ENCODE assay signal across 9 mouse cellular contexts in the genomic region with DNA sequence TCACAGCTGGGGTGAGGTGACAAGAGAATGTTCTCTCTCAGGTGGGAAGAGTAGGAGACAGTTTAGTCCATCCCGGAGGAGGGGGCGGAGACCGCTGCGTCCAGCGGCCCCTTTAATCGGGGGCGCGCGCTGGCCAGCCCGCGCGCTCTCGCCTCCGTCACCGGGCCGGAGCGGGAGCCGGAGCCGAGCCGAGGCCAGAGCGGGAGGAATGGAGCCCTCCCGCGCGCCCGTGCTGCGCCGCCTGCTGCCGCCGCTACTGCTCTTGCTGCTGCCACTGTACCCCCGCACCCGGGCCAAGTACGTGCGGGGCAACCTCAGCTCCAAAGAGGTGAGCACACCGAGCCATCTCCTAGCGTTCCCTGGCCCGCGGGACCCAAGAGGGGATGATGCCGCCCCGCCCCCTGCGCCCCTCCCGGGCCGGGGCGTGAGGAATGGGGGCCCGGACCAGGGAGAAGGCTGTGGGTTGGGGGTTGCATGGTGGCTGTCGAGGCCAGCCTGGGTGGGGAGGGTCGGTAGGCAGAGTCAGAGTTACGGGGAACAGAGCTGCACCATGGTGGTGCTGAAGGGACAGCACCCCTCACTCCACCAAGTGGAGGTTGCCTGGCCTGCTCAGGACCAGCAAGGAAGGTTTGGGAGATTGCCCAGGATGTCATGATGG. TPM values are rescaled to one million over a fixed set of nuclear protein-coding genes. Genes with fewer than 3 reads are reported as not detected.
A peak's percentile ranks its signal among the peaks of the same experiment; 100 is the strongest.
DNase-seq lines count a peak whose midpoint lies in the region; ATAC-seq and TF ChIP-seq lines count a peak whose summit lies in the region.
"Had no signal": no experiment of that assay in that cellular context is flagged by ENCODE, and none has a peak within 500 bp of the region (broad histone marks: within the 10 kb centered on the region; RNA-seq: fewer than 3 reads in every experiment).

Tmem145 (plus strand) TSS at position 151 of the 658 bp plus-strand sequence.

- H3K9ac ChIP-seq in forebrain, embryonic 14.5 days (ENCODE audit: low read length), result peak within 1 kb of the TSS; percentile 83
- H3K9ac ChIP-seq in kidney, embryonic 14.5 days (ENCODE audit: low read depth, low read length), result no peak within 1 kb of the TSS; the same call in 1 of the 2 replicates
- H3K9ac ChIP-seq in liver, embryonic 16.5 days (ENCODE audit: low read depth, low read length), result no peak within 1 kb of the TSS

- TF ChIP-seq POLR2A in lung, adult 2 months (IDR thresholded peaks at IDR 0.05; ENCODE audit: borderline replicate concordance, extremely low read depth, low read depth, low read length), result no peak

- no peaks in the 10 kb centered on the region for H3K9me3 ChIP-seq in forebrain, embryonic 14.5 days (replicated peaks; ENCODE audit: control insufficient read depth, low read length)
- H3K9me3 ChIP-seq in kidney, embryonic 14.5 days (ENCODE audit: control insufficient read depth, low read length), result no peaks in the 10 kb centered on the region
- H3K9me3 ChIP-seq in liver, embryonic 16.5 days (replicated peaks; ENCODE audit: control insufficient read depth, low read length), result no peaks in the 10 kb centered on the region

- no peak for DNase-seq in lung, adult 2 months
- no peak for DNase-seq in lung, adult 18-20 months
- peak; percentile 59 for DNase-seq in c-Kit-positive CD71-negative TER-119-negative erythroid progenitor cells, embryonic 14.5 days (ENCODE audit: low read depth)
- DNase-seq in forebrain, embryonic 14.5 days (ENCODE audit: low spot score), result peak; percentile 69
- DNase-seq in urinary bladder, postnatal 10 days (ENCODE audit: low spot score), result no peak

- H3K27ac ChIP-seq in forebrain, embryonic 14.5 days (ENCODE audit: low read depth, low read length), result peak within 1 kb of the TSS; percentile 85
- no peak within 1 kb of the TSS for H3K27ac ChIP-seq in kidney, embryonic 14.5 days (ENCODE audit: low read depth, low read length)
- no peak within 1 kb of the TSS for H3K27ac ChIP-seq in liver, embryonic 16.5 days (ENCODE audit: low read length)

- H3K4me2 ChIP-seq in forebrain, embryonic 14.5 days (ENCODE audit: low read length), result peak within 1 kb of the TSS; percentile 87
- H3K4me2 ChIP-seq in kidney, embryonic 14.5 days (replicated peaks; ENCODE audit: low read depth, low read length), result peak within 1 kb of the TSS; percentile 71
- H3K4me2 ChIP-seq in liver, embryonic 16.5 days (ENCODE audit: low read depth, low read length), result peak within 1 kb of the TSS; percentile 58

- under 1% methylated on average over 47 of the region's 47 CpGs for WGBS in lung, adult 2 months
- under 1% methylated on average over 43 of the region's 47 CpGs for WGBS in forebrain, embryonic 14.5 days
- under 1% methylated on average over 41 of the region's 47 CpGs for WGBS in kidney, embryonic 14.5 days
- WGBS in liver, embryonic 16.5 days (ENCODE audit: insufficient replicate concordance), result under 1% methylated on average over 46 of the region's 47 CpGs

- TF ChIP-seq CTCF in lung, adult 2 months (IDR thresholded peaks at IDR 0.05; ENCODE audit: insufficient read depth, low read length), result no peak

- peaks cover 2% of the 10 kb centered on the region; the same call in 1 of the 2 replicates for H3K27me3 ChIP-seq in forebrain, embryonic 14.5 days (replicated peaks; ENCODE audit: control insufficient read depth, insufficient read depth, low read length)
- H3K27me3 ChIP-seq in kidney, embryonic 14.5 days (ENCODE audit: control insufficient read depth, insufficient read depth, low read length), result peaks cover 5% of the 10 kb centered on the region; the same call in 1 of the 2 replicates
- peaks cover 50% of the 10 kb centered on the region for H3K27me3 ChIP-seq in liver, embryonic 16.5 days (ENCODE audit: control insufficient read depth, insufficient read depth, low read depth, low read length)

- H3K4me1 ChIP-seq in lung, adult 2 months (ENCODE audit: control insufficient read depth, insufficient read depth, low read length), result no peaks in the 10 kb centered on the region
- 0 out of 2 replicates have a peak, but pooled peaks cover 4% of the 10 kb centered on the region for H3K4me1 ChIP-seq in forebrain, embryonic 14.5 days (ENCODE audit: control insufficient read depth, insufficient read depth, low read length)
- H3K4me1 ChIP-seq in kidney, embryonic 14.5 days (ENCODE audit: control insufficient read depth, insufficient read depth, low read length), result peaks cover 6% of the 10 kb centered on the region; the same call in 1 of the 2 replicates
- H3K4me1 ChIP-seq in liver, embryonic 16.5 days (ENCODE audit: control insufficient read depth, low read depth, low read length), result peaks cover 7% of the 10 kb centered on the region; the same call in 1 of the 2 replicates

- H3K4me3 ChIP-seq in lung, adult 2 months (replicated peaks; ENCODE audit: extremely low read depth, low read depth, low read length), result peak within 1 kb of the TSS; percentile 39
- peak within 1 kb of the TSS; percentile 62 for H3K4me3 ChIP-seq in forebrain, embryonic 14.5 days (ENCODE audit: low read depth, low read length)
- peak within 1 kb of the TSS; percentile 37 for H3K4me3 ChIP-seq in kidney, embryonic 14.5 days (ENCODE audit: low read length)
- H3K4me3 ChIP-seq in liver, embryonic 16.5 days (ENCODE audit: low read depth, low read length), result peak within 1 kb of the TSS; percentile 47

- H3K36me3 ChIP-seq in forebrain, embryonic 14.5 days (ENCODE audit: control insufficient read depth, insufficient read depth, low read length), result no peaks in the 10 kb centered on the region
- no peaks in the 10 kb centered on the region for H3K36me3 ChIP-seq in kidney, embryonic 14.5 days (ENCODE audit: control insufficient read depth, insufficient read depth, low read length)
- no peaks in the 10 kb centered on the region for H3K36me3 ChIP-seq in liver, embryonic 16.5 days (ENCODE audit: control insufficient read depth, insufficient read depth)

- peak; percentile 78 for ATAC-seq in forebrain, embryonic 14.5 days
- ATAC-seq in kidney, embryonic 14.5 days (ENCODE audit: low FRiP score, low TSS enrichment), result peak; percentile 89
- ATAC-seq in liver, embryonic 16.5 days (ENCODE audit: low read depth), result peak; percentile 43; the same call in 1 of the 2 replicates
- ATAC-seq in neutrophil, adult 5-6 weeks (ENCODE audit: extremely low read depth, insufficient number of reproducible peaks, low FRiP score, poor library complexity, severe bottlenecking), result peak; percentile 39; the same call in 1 of the 2 replicates

RNA-seq across cellular contexts. Expression of gene Tmem145, which starts in this region (rescaled TPM):
- polyA plus RNA-seq in lung, adult 2 months (2012; rRNA removed), result not detected in 2 replicates
- polyA plus RNA-seq in forebrain, embryonic 14.5 days (2014; fragmentation: Nextera tagmentation; extraction: Ambion mirVana), result 14.5 and 25.5 TPM in 2 replicates
- polyA plus RNA-seq in kidney, embryonic 14.5 days (2014; fragmentation: Nextera tagmentation; extraction: Ambion mirVana), result 0.49 and 0.62 TPM in 2 replicates
- 0.07 TPM in 1 of 2 replicates, not detected in the other for polyA plus RNA-seq in liver, embryonic 16.5 days (2015; fragmentation: Nextera tagmentation; extraction: Ambion mirVana)
- total RNA-seq in neutrophil, adult 5-6 weeks (2017), result not detected in 2 replicates
- polyA plus RNA-seq: gonadal fat pad, adult 2 months had no signal

Comparison
In these comparisons a context has a peak if more than half of its experiments do, and no peak if none do; other contexts are left out.
1. Peak in ATAC-seq, H3K4me3 ChIP-seq and H3K4me2 ChIP-seq in kidney, embryonic 14.5 days; RNA of the gene not detected or under 1 TPM.
2. Peak in ATAC-seq, H3K4me3 ChIP-seq and H3K4me2 ChIP-seq in liver, embryonic 16.5 days; RNA of the gene not detected or under 1 TPM.
3. Peak in ATAC-seq in neutrophil, adult 5-6 weeks; RNA of the gene not detected or under 1 TPM.
4. DNase-seq: peak in c-Kit-positive CD71-negative TER-119-negative erythroid progenitor cells, embryonic 14.5 days (single experiment) and forebrain, embryonic 14.5 days (single experiment); none in lung, adult 2 months (single experiment), lung, adult 18-20 months (0 of 2) and urinary bladder, postnatal 10 days (single experiment).
5. ATAC-seq: peak in every context shown above with its lines; median percentile 89 in kidney, embryonic 14.5 days; 78 in forebrain, embryonic 14.5 days; 43 in liver, embryonic 16.5 days; 39 in neutrophil, adult 5-6 weeks.
6. Peak in every context shown above with its lines, with median percentiles within 50 percentile points of each other: H3K4me3 ChIP-seq and H3K4me2 ChIP-seq.